Mouse (Mus musculus) neural tube, embryonic 14.5 days (tissue): Measurements from ENCODE around the gene Cracr2b. TPM values are rescaled to one million over a fixed set of nuclear protein-coding genes. Genes with fewer than 3 reads are reported as not detected.

Experiments used
- ATAC-seq: fragments of 200-750 bp; cut with Nextera tagmentation; 2 replicates; pipeline ENCODE4 v1.8.0; 2017; ENCODE audit warnings: low read depth, mild to moderate bottlenecking, moderate TSS enrichment, moderate library complexity
- H3K27ac ChIP-seq: fragments of 300-500 bp; sonication (generic); 2 replicates; pipeline ENCODE4 v1.5.1; 2014; ENCODE audit warnings: low read depth, mild to moderate bottlenecking, control low read depth, low read length, moderate library complexity, mixed read lengths
- H3K27me3 ChIP-seq: fragments of 300-500 bp; sonication (generic); 2 replicates; pipeline ENCODE4 v1.6.1; 2014; ENCODE audit warnings: low read length; ENCODE audit not compliant: control insufficient read depth, insufficient read depth
- H3K36me3 ChIP-seq: fragments of 300-500 bp; sonication (generic); 2 replicates; pipeline ENCODE4 v1.6.1; 2014; ENCODE audit warnings: low read length, mixed read lengths; ENCODE audit not compliant: control insufficient read depth, insufficient read depth
- H3K4me1 ChIP-seq: fragments of 300-500 bp; sonication (generic); 2 replicates; pipeline ENCODE4 v1.6.1; 2014; ENCODE audit warnings: low read length; ENCODE audit not compliant: control insufficient read depth, insufficient read depth
- H3K4me2 ChIP-seq: fragments of 300-500 bp; sonication (generic); 2 replicates; pipeline ENCODE4 v1.6.1; 2014; ENCODE audit warnings: mild to moderate bottlenecking, low read depth, low read length, control low read depth
- H3K4me3 ChIP-seq: fragments of 300-500 bp; sonication (generic); 2 replicates; pipeline ENCODE4 v1.5.1; 2014; ENCODE audit warnings: low read depth, low read length, control low read depth, mixed read lengths
- H3K9ac ChIP-seq: fragments of 300-500 bp; sonication (generic); replicated peaks from 2 replicates; pipeline ENCODE4 v1.6.1; 2014; ENCODE audit warnings: low read depth, mild to moderate bottlenecking, control low read depth, low read length, mixed read lengths
- H3K9me3 ChIP-seq: fragments of 300-500 bp; sonication (generic); 2 replicates; pipeline ENCODE4 v1.6.1; 2016; ENCODE audit warnings: low read length; ENCODE audit not compliant: control insufficient read depth
- WGBS: fragments of 180-500 bp; shearing (Covaris S2); extraction: QIAGEN DNeasy Blood & Tissue Kit; methylation state at CpG from one replicate; pipeline ENCODE4 v1.1.7; 2014; 5-methylcytosine and 5-hydroxymethylcytosine counted together
- polyA plus RNA-seq: library from polyadenylated mRNA; unstranded; fragments of >200 nt; fragmentation: Nextera tagmentation; extraction: Ambion mirVana; gene quantifications from 2 replicates; pipeline ENCODE4 v1.2.1, GENCODE M21; 2014

Cracr2b gene
- polyA plus RNA-seq, 1 experiment from 2014 or later, result 3.6 TPM

GRCm38 (mm10) chr7:141420030-141420702, 40.7 kb upstream of the Cracr2b start:
- Histone ChIP-seq H3K36me3 (no peaks in the 10 kb centered on the region), H3K27ac (no peak overlapping the region), H3K9ac (no peak overlapping the region), H3K9me3 (no peaks in the 10 kb centered on the region), H3K4me1 (no peaks in the 10 kb centered on the region), H3K4me2 (no peak overlapping the region), H3K4me3 (no peak overlapping the region), H3K27me3 (no peaks in the 10 kb centered on the region)
- WGBS, result 88% methylated on average over 9 of the region's 9 CpGs
- no peak for ATAC-seq

GRCm38 (mm10) chr7:141423811-141424210, 37.1 kb upstream of the Cracr2b start:
- Histone ChIP-seq H3K27me3 (no peaks in the 10 kb centered on the region), H3K27ac (no peak overlapping the region), H3K36me3 (0 out of 2 replicates have a peak, but pooled peaks cover 3% of the 10 kb centered on the region), H3K4me2 (no peak overlapping the region), H3K9me3 (no peaks in the 10 kb centered on the region), H3K4me1 (peaks cover 5% of the 10 kb centered on the region), H3K4me3 (no peak overlapping the region), H3K9ac (no peak overlapping the region)
- ATAC-seq, result no peak
- WGBS, result 80% methylated on average over 4 of the region's 4 CpGs

GRCm38 (mm10) chr7:141426948-141427730, 33.8 kb upstream of the Cracr2b start:
- no peak for ATAC-seq
- H3K36me3 ChIP-seq, result peaks cover 22% of the 10 kb centered on the region
- H3K27ac ChIP-seq, result no peak overlapping the region
- 86% methylated on average over 12 of the region's 12 CpGs for WGBS
- no peak overlapping the region for H3K9ac ChIP-seq
- peaks cover 6% of the 10 kb centered on the region for H3K4me1 ChIP-seq
- no peaks in the 10 kb centered on the region for H3K27me3 ChIP-seq
- H3K9me3 ChIP-seq, result no peaks in the 10 kb centered on the region
- no peak overlapping the region for H3K4me3 ChIP-seq
- no peak overlapping the region for H3K4me2 ChIP-seq

GRCm38 (mm10) chr7:141428701-141429100, 32.2 kb upstream of the Cracr2b start:
- H3K4me3 ChIP-seq, result peak overlapping the region; percentile 59
- 54% methylated on average over 5 of the region's 5 CpGs for WGBS
- H3K4me2 ChIP-seq, result peak overlapping the region; percentile 88
- H3K27me3 ChIP-seq, result no peaks in the 10 kb centered on the region
- no peaks in the 10 kb centered on the region for H3K9me3 ChIP-seq
- peaks cover 26% of the 10 kb centered on the region for H3K36me3 ChIP-seq
- H3K27ac ChIP-seq, result peak overlapping the region; percentile 81
- peak; percentile 0; the same call in 1 of the 2 replicates for ATAC-seq
- H3K4me1 ChIP-seq, result peaks cover 10% of the 10 kb centered on the region
- H3K9ac ChIP-seq, result peak overlapping the region; percentile 86

- H3K27ac ChIP-seq, result peak within 1 kb of the TSS; percentile 81
- H3K36me3 ChIP-seq, result peaks cover 26% of the 10 kb centered on the region
- WGBS, result 2% methylated on average over 19 of the region's 19 CpGs
These were observed 31.6 kb upstream of the Cracr2b start, which contains the start of gene Cend1 for GRCm38 (mm10) chr7:141429310-141429709. Gene Cend1, minus strand, starts transcription at chr7:141429491.

GRCm38 (mm10) chr7:141429840-141430584, 30.9 kb upstream of the Cracr2b start:
- no peak overlapping the region for H3K9ac ChIP-seq
- peaks cover 19% of the 10 kb centered on the region for H3K4me1 ChIP-seq
- peaks cover 26% of the 10 kb centered on the region for H3K36me3 ChIP-seq
- 60% methylated on average over 9 of the region's 9 CpGs for WGBS
- H3K27ac ChIP-seq, result no peak overlapping the region
- ATAC-seq, result no peak
- H3K27me3 ChIP-seq, result no peaks in the 10 kb centered on the region
- peak overlapping the region; percentile 88; the same call in 1 of the 2 replicates for H3K4me2 ChIP-seq
- no peaks in the 10 kb centered on the region for H3K9me3 ChIP-seq
- H3K4me3 ChIP-seq, result no peak overlapping the region; the same call in 1 of the 2 replicates

More at GRCm38 (mm10) chr7:141429310-141429709, 31.6 kb upstream of the Cracr2b start, which contains the start of gene Cend1:
- Histone ChIP-seq H3K4me1 (peaks cover 14% of the 10 kb centered on the region), H3K9me3 (no peaks in the 10 kb centered on the region), H3K4me2 (peak within 1 kb of the TSS; percentile 88), H3K9ac (peak within 1 kb of the TSS; percentile 86), H3K27me3 (no peaks in the 10 kb centered on the region), H3K4me3 (peak within 1 kb of the TSS; percentile 59)
- peak; percentile 76 for ATAC-seq

- Histone ChIP-seq H3K9me3 (no peaks in the 10 kb centered on the region), H3K4me1 (peaks cover 25% of the 10 kb centered on the region), H3K27ac (no peak overlapping the region), H3K9ac (no peak overlapping the region), H3K36me3 (peaks cover 26% of the 10 kb centered on the region), H3K27me3 (no peaks in the 10 kb centered on the region), H3K4me2 (no peak overlapping the region), H3K4me3 (no peak overlapping the region)
- WGBS, result 92% methylated on average over 9 of the region's 9 CpGs
- no peak for ATAC-seq
These were observed 30.2 kb upstream of the Cracr2b start for GRCm38 (mm10) chr7:141430585-141431240.

GRCm38 (mm10) chr7:141431434-141432185, 29.3 kb upstream of the Cracr2b start:
- H3K27me3 ChIP-seq, result no peaks in the 10 kb centered on the region
- no peak overlapping the region for H3K9ac ChIP-seq
- no peak overlapping the region for H3K4me3 ChIP-seq
- H3K4me1 ChIP-seq, result peaks cover 34% of the 10 kb centered on the region
- H3K4me2 ChIP-seq, result no peak overlapping the region
- no peak for ATAC-seq
- no peak overlapping the region for H3K27ac ChIP-seq
- no peaks in the 10 kb centered on the region for H3K9me3 ChIP-seq
- WGBS, result 95% methylated on average over 19 of the region's 19 CpGs
- H3K36me3 ChIP-seq, result peaks cover 26% of the 10 kb centered on the region
